Mouse (Mus musculus) frontal cortex, postnatal 25 days (tissue): ENCODE data around the gene Klhl11.
A peak's percentile ranks its signal among the peaks of the same experiment; 100 is the strongest.

Source experiments
- DNase-seq, 2 experiments: peaks; one replicate each; pipeline ENCODE4 v3.0.0; 2022; ENCODE audit warnings: low spot score in 2 of 2

Klhl11 gene

DNA sequence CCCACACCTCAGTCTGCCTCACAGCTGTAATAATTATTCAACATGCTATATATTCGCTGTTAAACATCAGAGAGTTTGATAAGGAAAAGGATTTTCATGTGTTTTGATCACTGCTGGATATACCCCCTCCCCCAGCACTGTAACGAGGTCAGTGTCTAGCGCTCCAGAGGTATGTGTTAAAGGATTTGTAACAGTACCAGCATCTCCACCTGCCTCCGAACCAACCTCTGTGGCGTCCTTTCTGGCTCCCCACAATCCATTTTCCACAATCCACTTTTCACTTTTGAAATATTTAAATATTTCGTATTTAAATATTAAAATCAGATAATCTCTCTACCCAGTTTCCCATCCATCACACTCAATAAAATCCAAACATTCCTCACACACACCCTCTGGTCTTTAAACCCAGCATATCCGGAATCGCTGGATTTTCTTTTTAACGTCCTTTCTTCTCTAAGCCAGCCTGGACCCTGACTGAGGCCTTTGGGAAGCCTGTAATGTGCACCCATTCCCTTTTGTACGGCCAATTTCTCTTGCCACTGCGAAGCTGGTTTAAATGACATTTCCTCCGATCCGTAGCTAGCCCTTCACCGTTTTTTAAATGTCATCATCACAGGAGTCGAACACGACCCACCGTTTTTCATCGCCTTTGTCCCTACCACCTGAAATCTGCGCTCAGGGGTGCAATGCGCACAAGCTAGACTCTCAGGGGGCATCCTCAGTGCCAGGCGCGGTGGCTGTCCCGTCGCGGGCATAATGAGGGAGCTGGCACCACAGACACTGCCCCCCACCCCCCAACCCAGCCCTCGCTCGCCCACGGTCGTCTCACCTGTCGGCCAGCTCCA lies 967 bp downstream of the Klhl11 start:
- DNase-seq: no peak

DNA sequence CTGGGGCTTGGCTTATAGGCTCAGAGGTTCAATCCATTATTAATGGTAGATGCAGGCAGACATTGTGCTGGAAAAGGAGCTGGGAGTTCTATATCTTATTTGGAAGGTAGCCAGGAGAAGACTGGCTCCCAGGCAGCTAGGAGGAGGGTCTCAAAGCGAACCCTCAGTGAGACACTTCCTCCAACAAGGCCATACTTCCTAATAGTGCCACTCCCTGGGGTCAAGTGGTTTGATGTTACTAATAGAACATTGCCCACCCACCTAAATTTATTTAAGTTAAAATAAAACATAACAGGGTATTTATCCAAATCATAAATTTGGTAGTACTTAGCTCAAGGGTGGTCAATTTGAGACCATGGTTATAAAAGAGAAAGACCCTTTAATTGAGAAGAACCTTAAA lies 6.7 kb downstream of the Klhl11 start:
- DNase-seq: no peak

DNA sequence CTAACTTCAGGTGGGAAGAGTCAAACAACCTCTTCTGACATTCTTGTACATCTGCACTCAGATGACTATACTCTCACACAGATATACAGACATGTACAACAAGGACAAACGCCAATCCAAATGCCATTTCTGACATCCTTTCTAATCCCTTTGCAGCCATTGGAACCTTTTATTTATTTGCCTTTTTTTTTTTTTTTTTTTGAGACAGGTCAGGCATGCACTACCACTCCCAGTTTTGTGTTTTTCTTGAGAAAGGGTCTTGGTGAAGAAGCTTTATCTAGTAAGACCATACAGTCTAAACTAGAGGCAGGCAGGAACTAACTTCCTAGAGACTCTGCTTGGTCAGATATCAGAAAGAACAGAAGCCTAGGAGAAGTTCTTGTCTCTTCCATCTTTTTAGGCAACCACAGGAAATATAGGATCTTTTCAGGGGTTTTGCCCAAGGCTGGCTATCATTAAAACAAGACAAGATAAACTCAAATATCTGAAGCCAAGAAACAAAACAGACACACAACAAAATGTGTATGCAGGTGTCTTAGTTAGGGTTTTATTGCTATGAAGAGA lies 7.2 kb downstream of the Klhl11 start:
- no peak for DNase-seq

DNA sequence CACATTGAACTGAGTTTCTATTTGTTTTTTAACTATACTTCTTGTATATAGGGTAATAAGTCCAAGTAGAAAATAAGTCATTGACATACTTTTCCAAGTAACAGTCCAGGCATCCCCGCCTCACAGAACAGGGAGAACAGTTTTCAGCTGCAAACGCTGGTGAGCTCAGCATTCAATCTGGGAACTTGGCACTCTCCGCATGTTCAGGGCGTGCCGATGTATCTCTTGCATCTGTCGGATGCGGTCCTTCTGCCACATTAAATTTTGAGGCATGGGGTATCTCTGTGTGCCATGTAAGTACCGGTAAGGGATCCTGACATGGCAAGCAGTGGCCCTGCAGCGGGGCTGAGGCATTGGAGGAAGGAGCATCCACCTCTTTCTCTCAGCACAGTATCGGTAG lies 9.8 kb downstream of the Klhl11 start:
- no peak for DNase-seq

DNA sequence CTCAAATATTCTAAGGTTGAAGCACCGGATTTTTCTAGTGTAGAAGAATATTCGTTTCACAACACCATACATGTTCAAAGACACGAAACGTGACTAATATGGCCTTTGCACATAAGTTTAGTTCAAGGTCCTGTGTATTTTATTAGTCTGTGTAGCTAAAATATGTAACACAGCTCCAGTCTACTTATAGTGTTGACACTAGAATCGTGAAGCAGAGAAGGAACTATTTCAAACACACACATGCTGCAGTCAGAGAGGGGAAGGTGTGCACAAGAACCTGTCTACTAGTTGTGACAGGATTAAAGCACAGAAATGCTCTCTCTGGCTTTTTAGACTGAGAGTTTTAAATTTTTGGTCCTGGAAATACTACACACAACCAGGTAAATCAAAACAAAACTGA lies 14.8 kb downstream of the Klhl11 start:
- no peak for DNase-seq

DNA sequence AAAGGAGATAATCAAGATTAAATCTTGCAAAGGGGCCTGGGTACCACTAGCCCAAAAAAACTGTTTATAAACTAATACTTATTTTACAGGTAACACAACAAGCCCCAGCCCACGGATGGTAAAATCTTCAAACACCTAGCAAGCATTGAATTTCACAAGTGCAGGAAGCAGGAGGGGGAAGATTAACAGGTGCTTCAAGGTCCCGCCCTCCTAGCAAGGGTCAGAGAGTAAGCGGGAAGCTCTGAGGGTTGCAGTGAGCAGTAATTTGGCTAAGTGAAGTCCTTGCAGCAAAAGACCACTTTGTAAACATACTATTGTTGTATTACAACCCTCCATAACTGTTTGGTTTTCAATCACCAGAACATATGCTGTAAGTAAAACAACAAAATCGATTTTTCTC lies 15.3 kb downstream of the Klhl11 start:
- no peak for DNase-seq

DNA sequence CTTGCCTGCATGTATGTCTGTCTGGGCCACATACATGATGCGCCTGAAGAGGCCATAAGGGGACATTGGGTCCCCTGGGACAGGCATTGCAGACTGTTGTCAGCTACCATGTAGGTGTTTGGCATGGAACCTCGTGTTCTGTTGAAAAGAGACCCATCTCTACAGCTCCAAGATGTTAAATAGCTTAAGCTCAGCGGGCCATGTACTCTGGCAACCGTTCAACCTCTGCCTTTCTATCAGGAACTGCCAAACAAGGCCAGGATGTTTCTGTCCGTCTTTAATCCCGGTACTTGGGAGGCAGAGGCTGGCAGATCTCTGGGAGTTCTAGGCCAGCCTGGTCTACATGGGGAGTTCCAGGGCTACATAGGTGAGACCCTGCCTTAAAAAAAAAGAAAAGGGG lies 29.9 kb downstream of the Klhl11 start:
- DNase-seq: no peak

DNA sequence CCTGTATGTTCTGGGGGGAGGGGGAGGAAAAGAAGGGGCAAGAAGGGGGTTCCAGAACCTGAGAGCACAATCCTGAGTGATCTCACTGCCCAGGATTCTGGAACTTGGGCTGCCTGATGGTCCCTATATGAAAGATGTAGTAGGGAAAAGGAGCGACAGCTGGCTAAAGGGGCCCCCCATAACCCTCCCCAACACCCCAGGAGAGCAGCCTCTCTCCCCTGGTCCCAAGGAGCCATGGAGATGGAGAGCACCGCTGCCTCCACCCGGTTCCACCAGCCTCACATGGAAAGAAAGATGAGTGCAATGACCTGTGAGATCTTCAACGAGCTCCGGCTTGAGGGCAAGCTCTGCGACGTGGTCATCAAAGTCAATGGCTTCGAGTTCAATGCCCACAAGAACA lies 30.7 kb downstream of the Klhl11 start, which contains the start of the genes Nt5c3b and Klhl10:
Gene Nt5c3b (minus strand): TSS at position 12 of the 400 bp plus-strand sequence.
Gene Klhl10 (plus strand): TSS at position 121 of the 400 bp plus-strand sequence.
- DNase-seq: no peak

DNA sequence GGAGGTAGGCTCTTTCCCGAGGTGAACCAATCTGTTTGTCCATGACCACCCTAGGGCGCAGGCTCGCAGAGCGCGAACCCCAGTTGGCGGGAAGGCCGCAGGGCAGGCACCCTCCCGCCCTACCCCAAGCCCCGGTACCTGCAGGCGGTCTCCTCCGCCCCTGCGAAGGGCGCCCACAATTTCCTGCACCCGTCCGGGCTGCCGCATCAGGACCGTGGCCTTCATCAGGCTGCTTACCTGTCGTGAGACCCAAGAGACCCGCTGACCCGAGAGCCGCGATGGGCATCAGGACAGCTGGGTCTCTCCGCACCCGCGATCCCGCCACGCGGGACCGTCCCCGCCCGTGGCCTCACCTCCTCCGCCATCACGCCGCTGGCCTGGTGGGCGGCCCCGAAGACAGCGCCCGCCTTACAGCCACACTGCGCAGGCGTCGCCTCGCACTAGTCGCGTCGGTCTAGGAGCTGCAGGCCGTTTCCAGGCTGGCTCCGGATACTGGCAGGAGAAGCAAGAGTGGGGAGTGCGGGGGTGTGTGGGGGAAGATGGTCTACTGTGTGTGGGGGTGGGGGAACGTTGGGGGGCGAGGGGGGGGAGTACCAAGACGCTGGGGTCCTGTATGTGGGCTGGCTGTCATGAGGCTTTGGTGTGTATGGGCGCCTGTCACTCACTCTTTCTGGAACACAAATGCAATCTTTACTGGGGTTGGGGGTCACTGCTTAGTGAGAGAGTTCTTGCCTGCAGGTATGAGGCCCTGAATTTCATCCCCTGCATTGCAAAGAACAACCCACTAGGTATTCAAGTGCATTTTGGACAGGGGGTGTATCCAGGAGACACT lies 31.6 kb downstream of the Klhl11 start:
- peak; percentile 66 to 70 for DNase-seq

DNA sequence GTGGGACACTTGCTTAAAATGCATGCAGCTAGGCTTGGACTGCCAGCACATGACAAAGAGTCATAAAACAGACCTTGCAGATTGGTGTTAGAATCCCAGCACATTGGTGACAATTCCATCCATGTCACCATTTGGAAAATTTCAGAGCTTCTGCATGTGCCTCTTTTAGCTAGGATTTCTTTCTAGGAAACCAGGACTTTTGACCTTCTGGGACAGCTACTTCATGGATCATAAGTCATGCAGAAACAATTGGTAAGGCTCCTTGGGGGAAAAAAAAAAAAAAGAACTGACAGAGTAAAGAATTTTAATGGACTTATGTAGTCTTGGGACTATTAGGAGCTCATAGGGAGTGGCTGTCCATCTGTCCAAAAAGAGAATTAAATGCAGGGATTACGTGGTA lies 34.6 kb downstream of the Klhl11 start:
- DNase-seq: no peak

DNA sequence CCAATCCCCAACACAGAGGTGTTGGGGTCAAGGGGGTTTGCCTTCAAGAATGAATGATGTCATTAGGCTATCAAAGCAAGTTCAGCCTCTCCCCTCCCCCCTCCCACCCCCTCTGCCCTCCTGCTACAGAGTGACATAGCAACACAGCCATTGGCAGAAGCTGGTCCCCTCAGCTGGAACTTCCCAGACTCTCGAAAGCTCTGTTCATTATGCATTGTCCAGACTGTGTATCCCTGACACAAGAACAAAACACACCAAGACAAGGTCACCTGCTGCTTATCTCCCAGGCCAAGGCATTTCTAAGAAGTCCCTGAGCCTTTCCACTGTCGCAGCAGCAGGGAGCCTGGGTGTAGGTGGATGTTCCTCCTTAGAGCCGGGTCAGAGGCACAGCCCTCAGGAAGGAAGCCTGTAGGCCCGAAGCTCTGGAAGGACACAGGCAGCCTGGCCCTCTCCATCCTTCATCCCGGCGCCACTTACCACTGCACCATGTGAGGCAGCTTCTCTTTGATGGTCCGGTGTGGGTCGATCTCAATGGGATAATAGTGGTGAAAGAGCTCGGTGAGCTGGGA lies 36.8 kb downstream of the Klhl11 start:
- DNase-seq: no peak

DNA sequence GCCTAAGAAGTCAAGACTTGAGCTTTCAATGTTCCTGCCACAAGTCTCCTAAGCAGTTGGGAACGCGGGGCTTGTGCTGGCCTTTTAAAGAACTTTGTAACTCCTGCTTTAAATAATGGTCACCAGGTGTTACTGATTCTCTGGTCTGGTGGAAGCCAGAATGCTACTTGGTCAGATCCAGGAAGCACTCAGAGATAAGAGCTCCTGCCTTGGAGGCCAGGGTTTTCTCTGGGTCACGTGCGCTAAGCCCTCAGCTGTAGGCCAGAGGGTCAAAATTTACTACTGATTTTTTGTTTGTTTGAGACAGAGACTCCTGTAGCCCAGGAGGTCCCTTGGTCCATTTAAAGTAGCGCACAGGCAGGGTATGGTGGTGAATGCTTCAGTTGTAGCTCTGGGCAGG lies 40.5 kb downstream of the Klhl11 start:
- DNase-seq: no peak

DNA sequence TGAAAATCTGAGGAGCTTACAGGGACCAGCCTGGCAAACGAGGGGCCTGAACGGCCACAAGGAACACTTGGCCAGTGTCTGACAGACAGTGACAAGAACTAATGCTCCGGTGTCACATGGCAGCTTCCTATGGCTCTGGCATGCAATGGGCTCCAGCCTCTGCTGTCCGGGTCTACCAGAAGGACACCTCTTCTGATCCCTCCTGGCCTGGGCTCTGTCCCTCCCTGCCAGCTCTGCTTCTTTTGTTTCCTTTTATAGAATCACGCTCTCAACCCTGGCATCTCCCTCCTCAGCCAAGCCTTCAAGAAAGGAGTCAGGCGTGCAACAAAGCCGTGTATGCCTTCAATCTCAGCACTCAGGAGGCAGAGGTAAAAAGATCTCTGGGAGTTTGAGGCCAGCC lies 42.5 kb downstream of the Klhl11 start:
- no peak for DNase-seq

DNA sequence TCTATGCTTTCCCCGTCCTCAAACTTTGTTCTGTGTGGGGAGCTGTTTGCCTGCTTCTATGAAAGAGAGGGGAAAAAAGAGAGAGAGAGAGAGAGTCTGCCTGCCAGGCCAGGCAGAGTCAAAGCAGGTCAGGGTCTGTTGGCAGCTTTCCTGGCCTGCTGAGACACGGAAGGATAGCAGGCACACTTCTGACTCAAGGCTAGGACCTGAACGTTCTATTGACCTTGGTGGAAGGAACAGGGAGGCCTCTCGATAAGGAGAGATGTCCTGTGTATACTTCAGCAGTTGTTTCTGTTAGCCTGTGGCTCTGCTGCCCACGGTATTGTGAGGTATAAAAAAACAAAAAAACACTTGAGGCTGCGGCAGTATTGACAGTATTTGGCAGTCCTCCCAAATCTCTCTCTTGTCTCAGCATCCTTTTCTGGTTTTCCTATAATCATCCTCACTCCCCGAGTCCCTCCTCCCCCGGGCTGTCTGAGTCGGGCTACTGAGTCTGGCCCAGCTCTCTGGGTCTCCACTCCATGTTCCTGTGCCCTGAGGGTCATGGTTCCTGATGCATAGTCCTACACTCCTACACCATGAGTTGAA lies 43.8 kb downstream of the Klhl11 start:
- DNase-seq: no peak

DNA sequence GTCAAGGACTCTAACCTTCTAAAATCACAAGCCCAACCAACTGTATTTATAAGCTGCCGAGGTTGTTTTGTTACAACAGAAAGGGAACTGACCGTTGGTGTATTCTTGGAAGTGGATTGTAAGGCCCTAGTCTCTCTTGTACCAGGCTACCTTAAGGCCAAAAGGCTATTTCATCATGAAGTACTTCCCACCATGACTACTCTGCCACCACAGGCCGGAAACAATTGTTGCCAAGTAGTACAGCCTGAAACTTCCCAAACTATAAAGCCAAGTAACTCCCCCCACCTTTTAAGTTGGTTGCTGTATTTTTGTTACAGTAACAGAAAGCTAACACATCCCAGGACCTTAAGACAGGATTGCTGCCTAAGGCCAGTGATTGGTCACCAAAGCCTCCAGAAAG lies 45.7 kb downstream of the Klhl11 start:
- DNase-seq: no peak

DNA sequence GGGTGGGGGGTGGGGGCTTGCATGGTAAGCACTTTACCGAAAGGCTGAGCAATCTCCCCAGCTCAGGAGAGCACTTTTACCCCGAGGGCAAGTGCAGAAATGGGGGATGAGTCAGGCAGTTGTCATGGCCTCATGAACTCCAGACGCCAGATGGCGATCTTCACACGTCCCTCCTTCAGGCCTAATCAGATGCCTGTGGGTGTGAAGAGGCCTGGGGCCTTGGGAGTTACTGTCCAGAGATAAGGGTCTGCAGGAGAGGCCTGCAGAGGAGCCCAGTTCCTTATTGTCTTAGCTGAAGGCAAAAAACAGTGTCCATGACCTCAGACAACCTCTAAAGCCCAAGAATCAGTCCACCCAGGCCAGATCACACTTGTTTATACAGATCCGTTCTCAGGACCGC lies 46.7 kb downstream of the Klhl11 start:
- peak; percentile 54 to 62 for DNase-seq

DNA sequence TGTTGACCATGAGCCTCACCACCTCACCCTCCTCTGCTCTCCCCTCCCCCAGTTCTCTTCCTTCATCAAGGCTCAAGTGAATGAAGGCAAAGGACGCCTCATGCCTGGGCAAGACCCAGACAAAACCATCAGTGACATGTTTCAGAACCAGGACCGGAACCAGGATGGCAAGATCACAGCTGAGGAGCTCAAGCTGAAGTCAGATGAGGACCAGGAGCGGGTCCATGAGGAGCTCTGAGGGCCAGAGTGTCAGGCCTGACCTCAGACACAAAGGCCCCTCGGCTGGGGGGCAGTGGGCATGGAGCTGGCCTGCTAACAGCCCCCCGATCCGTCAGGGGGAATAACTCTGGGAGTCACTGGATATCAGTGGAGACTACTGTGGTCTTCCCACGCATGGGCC lies 48.7 kb downstream of the Klhl11 start:
- DNase-seq: no peak

DNA sequence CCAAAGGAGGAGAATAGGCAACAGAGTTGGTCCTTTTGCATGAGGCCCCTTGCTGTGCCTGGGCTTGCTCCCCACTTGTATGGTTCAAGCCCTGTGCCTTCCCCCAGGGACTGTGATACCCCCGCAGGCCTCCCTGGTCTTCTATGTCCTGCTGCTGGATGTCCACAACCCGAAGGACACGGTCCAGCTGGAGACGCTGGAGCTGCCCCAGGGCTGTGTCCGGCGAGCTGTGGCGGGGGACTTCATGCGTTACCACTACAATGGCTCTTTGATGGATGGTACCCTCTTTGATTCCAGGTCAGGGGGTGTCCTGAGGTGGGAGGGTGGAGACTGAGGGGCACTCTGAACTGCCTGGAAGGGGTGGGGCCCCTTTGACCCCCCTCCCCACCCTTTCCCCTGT lies 51.0 kb downstream of the Klhl11 start:
- DNase-seq: no peak

DNA sequence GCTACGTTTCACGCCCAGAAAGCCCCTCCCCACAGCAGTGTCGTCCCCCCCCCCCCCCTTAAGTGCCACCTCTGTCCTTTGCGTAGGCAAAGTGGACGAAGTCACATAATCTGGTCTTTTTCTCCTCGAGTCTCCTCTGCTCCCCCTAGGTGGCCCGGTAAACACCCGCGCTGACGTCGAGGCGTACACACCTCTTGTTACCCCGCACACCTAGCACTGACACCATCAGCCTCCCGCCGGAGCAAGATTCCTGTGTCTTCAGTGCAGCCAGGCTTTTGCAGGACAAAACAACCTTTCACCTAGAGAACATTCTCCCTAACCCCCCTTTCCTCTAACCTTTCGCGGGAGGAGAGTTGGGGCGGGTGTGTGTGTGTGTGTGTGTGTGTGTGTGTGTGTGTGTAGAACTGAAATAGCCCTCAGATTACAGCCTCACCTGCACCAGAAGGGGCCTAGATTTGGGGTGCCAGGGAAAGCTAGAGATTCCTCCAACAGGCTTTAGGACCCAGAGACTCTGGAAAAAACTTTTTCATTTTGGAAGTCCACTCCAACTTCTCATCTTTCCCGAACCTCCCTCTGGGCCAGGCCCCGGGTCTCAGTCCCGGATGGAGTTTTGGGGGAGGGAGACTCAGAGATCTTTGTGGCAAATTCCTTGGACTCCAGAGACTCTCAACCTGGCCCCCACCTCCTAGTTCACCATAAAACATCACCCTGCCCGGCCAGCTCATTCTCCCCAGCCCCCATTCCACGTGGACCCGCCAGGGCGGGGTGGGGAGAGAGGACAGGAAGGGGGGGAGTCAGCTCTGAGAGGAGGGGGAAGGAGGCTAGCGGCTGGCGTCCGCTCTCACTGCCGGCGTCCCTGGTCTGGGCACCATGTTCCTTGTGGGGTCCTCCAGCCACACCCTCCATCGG lies 57.4 kb downstream of the Klhl11 start, which contains the start of gene Fkbp10:
Gene Fkbp10 (plus strand): TSS at position 784 of the 909 bp plus-strand sequence.
- DNase-seq: no peak

DNA sequence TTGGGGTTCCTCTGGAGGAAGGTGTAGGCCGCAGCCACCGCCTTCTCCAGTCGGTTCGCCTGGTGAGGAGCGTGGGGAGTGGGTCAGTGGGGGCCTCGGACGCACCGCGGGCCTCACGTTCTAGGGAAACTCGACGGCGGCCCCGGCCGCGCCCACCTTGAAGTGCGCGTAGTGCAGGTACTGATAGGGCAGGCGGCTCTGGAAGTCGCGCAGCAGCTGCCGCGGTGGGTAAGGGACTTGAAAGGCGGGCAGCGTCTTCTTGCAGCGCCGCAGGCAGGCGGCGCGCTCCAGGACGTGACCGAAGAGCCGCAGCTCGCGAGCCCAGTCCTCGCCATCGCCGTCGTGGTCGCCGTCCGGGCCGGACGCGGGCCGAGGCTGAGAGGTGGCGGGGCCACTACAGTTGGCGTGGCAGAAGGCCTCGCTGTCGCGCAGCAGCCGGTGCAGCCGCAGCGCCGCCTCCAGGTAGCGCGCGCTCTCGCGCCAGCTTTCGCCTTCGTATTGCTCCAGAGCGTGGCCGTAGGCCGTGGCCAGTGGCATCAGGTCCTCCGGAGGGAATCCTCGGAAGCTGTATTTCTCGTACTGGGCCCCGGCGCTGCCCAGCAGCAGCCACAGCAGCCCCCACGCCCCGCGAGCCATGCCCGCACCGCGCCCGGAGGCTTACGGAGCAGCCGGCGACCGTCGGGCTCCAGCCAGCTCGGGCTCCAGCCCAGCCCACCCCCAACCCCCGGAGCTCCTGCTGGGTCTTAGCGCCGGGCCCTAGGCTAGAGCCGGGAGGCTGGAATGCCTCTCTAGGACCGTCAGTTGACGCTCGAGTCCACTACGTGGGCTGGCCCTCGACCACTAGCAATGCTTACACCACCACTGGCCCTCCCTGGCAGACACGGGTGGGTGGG lies 58.3 kb downstream of the Klhl11 start, which contains the start of gene P3h4:
Gene P3h4 (minus strand): TSS at position 816 of the 893 bp plus-strand sequence.
- peak; percentile 56 to 60 for DNase-seq
